Mouse (Mus musculus) layer of hippocampus, adult 18-20 months (tissue): ENCODE measurements around the gene Pld6. TPM values are rescaled to one million over a fixed set of nuclear protein-coding genes. Genes with fewer than 3 reads are reported as not detected.
"Not testable (repeated sequence)": the region's sequence is repeated elsewhere in the genome, so short reads cannot be mapped to it uniquely, and the experiment has no call there.

ENCODE experiments used
- DNase-seq, 2 experiments: peaks; one replicate each; pipeline ENCODE4 v3.0.0; 2022; ENCODE audit warnings: low spot score in 2 of 2
- total RNA-seq, 2 experiments: library from RNA; stranded (reverse); gene quantifications; 2 replicates each; pipeline ENCODE4 v1.2.3; 2021

The Pld6 gene
- total RNA-seq, 2 experiments from 2014 or later, result 0.35 to 0.61 TPM

- DNase-seq, result no peak
These were observed 38.4 kb downstream of the Pld6 start for GRCm38 (mm10) chr11:59749050-59749449.

GRCm38 (mm10) chr11:59746614-59747013 lies 40.8 kb downstream of the Pld6 start:
- peak in 1 of 2 experiments; percentile 72 for DNase-seq

- DNase-seq, result no peak
These were observed 41.6 kb downstream of the Pld6 start for GRCm38 (mm10) chr11:59745851-59746250.

- DNase-seq, result no peak
These were observed 43.1 kb downstream of the Pld6 start for GRCm38 (mm10) chr11:59744374-59744773.

GRCm38 (mm10) chr11:59743712-59744111 lies 43.7 kb downstream of the Pld6 start:
- DNase-seq, result no peak

- no peak for DNase-seq
These were observed 44.1 kb downstream of the Pld6 start for GRCm38 (mm10) chr11:59743307-59743706.

GRCm38 (mm10) chr11:59741915-59742314 lies 45.5 kb downstream of the Pld6 start:
- no peak for DNase-seq

- no peak for DNase-seq
These were observed 47.4 kb downstream of the Pld6 start for GRCm38 (mm10) chr11:59739996-59740395.

- no peak for DNase-seq
These were observed 50.2 kb downstream of the Pld6 start for GRCm38 (mm10) chr11:59737250-59737649.

GRCm38 (mm10) chr11:59735938-59736337 lies 51.5 kb downstream of the Pld6 start:
- DNase-seq, result not testable (repeated sequence)

- no peak for DNase-seq
These were observed 53.1 kb downstream of the Pld6 start for GRCm38 (mm10) chr11:59734335-59734734.

Other genes starting within 250 kb of the Pld6 start
- under 1 TPM; 0.79 to 0.92 TPM for gene Nlrp3, start 246.1 kb downstream of the Pld6 start, total RNA-seq
- not detected for gene Olfr222, start 211.4 kb downstream of the Pld6 start, total RNA-seq
- not detected for gene Olfr223, start 194.4 kb downstream of the Pld6 start, total RNA-seq
- gene Mprip, start 126.3 kb downstream of the Pld6 start, total RNA-seq, result 100 to 1,000 TPM; 283 to 287 TPM
- gene Flcn, start 22.4 kb upstream of the Pld6 start, total RNA-seq, result 10 to 100 TPM; 51.5 to 51.8 TPM
- 10 to 100 TPM; 55.6 to 56.0 TPM for gene Nt5m, start 51.8 kb upstream of the Pld6 start, total RNA-seq
- gene Cops3, start 52.2 kb upstream of the Pld6 start, total RNA-seq, result 10 to 100 TPM; 72.0 to 73.3 TPM
- gene Med9, start 160.6 kb upstream of the Pld6 start, total RNA-seq, result 10 to 100 TPM; 42.6 to 43.5 TPM
- 10 to 100 TPM; 58.8 to 74.2 TPM for gene Rasd1, start 177.3 kb upstream of the Pld6 start, total RNA-seq